Mouse (Mus musculus) 416B (cell line): ENCODE data around the gene Olfr641.

Experiments
- DNase-seq: peaks from one replicate; pipeline ENCODE4 v3.0.0; 2011; ENCODE audit warnings: low read depth

Gene Olfr641

GRCm38 (mm10) chr7:104035145-104035544 lies at the start of gene Olfr641:
Gene Olfr641 (plus strand): TSS chr7:104035445.
- DNase-seq: no peak

GRCm38 (mm10) chr7:103998446-103998845 lies 36.8 kb upstream of the Olfr641 start, which contains the start of gene Olfr638:
Gene Olfr638 (plus strand): TSS chr7:103998746.
- DNase-seq: no peak

- peak; percentile 10 for DNase-seq
Measured at GRCm38 (mm10) chr7:103999124-103999523, 36.1 kb upstream of the Olfr641 start.

- no peak for DNase-seq
Measured at GRCm38 (mm10) chr7:104017203-104017602, 18.0 kb upstream of the Olfr641 start, which contains the start of gene Olfr639. Gene Olfr639 (minus strand): TSS chr7:104017303.

- no peak for DNase-seq
Measured at GRCm38 (mm10) chr7:104018953-104019352, 16.3 kb upstream of the Olfr641 start.

GRCm38 (mm10) chr7:104021651-104022050 lies 13.6 kb upstream of the Olfr641 start:
- no peak for DNase-seq

- DNase-seq: no peak
Measured at GRCm38 (mm10) chr7:104025473-104025872, 9.8 kb upstream of the Olfr641 start, which contains the start of gene Olfr640. Gene Olfr640 (minus strand): TSS chr7:104025573.

GRCm38 (mm10) chr7:104026978-104027377 lies 8.3 kb upstream of the Olfr641 start:
- no peak for DNase-seq

GRCm38 (mm10) chr7:104050745-104051144 lies 15.5 kb downstream of the Olfr641 start:
- DNase-seq: peak; percentile 52

GRCm38 (mm10) chr7:104052566-104052965 lies 17.3 kb downstream of the Olfr641 start, which contains the start of gene Olfr642:
Gene Olfr642 (minus strand): TSS chr7:104052666.
- no peak for DNase-seq

GRCm38 (mm10) chr7:104059215-104059614 lies 24.0 kb downstream of the Olfr641 start:
- DNase-seq: peak; percentile 23

- DNase-seq: no peak
Measured at GRCm38 (mm10) chr7:104061345-104061744, 26.1 kb downstream of the Olfr641 start, which contains the start of gene 4930516K23Rik. Gene 4930516K23Rik (minus strand): TSS chr7:104061445.

- DNase-seq: no peak
Measured at GRCm38 (mm10) chr7:104071769-104072168, 36.5 kb downstream of the Olfr641 start, which contains the start of gene Olfr644. Gene Olfr644 (minus strand): TSS chr7:104071869.

GRCm38 (mm10) chr7:104085365-104085764 lies 50.1 kb downstream of the Olfr641 start, which contains the start of gene Olfr645:
Gene Olfr645 (minus strand): TSS chr7:104085465.
- DNase-seq: no peak
